Mouse (Mus musculus) monocyte, adult 2 months (primary cell): Measurements from ENCODE around the gene Scel.
A peak's percentile ranks its signal among the peaks of the same experiment; 100 is the strongest.

ENCODE experiments used
- DNase-seq, 2 experiments: peaks; one replicate each; pipeline ENCODE4 v3.0.0; 2022; ENCODE audit warnings: low spot score in 2 of 2, low read depth in 1 of 2

Scel gene

DNA sequence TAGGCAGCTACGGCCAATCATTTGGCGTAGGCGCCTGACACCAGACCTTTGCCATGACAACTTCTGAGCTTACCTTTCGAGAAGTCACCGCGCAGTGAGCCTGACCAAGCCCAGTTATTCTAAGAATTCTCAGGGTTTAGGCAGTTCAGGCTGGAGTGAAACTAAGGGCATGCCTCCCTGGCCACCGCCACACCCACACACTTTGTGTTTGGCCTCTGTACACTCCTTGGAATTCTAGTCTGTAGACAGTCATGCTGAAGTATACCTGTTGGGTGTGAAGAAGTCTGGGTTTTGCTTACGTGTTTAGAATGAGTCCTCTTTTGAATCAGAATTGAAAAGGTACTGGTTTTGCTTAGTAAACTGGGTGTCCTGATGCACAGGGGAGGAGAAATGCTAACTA, 3.6 kb upstream of the Scel start:
- no peak for DNase-seq

DNA sequence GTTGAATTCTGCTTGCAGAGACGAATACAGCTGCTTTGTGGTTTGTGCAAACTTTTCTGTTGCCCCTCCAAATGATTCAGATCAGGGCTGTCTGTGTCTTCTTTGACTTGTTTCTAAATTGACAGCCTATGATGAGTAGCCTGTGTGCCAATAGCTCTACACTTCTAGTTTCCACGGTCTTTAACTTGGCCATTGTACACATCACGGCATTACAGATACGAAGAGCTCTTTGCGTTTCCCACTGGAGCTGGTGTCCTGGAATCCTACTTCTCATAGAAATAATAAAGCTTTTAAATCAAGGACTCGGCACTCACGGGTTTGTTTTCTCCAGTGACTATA, 300 bp downstream of the Scel start:
- DNase-seq: no peak

DNA sequence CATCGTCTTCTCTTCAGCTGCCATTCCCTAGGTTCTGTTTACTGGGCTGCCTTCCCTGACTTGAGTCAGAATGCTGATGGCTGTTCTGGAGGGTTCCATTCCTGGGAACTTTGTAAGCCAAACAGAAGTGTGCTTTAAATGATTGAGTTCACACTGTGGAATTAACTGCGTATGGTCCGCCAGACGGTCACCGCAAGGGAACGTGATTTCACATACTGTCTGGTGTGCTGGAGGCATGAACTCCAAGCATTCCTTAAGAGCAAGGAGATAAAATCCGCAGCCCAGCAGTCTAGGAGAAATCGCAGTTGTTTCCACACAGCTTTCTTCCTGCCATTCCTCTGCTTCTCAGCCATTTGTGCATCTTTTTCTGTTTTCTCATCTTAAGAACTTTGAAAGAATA, 2.3 kb downstream of the Scel start:
- no peak for DNase-seq

DNA sequence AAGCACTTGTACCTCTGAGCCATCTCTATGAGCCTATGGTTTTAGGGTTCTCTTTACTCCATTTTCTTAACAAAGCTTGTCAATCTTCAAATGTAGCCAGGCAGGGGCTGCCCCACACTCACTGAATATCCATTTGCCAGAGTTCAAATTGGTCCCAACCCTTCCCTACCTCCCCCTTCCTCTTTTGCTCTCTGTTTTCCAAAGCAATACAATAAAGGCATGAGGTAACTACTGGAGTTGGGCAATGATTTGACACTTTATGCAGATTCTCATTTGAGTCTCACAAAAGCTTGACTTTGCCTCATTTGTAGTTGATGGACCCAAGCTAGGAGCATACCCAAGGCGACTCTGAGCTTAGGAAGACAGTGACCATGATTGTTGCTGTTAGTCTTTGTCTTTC, 13.1 kb downstream of the Scel start:
- no peak for DNase-seq

DNA sequence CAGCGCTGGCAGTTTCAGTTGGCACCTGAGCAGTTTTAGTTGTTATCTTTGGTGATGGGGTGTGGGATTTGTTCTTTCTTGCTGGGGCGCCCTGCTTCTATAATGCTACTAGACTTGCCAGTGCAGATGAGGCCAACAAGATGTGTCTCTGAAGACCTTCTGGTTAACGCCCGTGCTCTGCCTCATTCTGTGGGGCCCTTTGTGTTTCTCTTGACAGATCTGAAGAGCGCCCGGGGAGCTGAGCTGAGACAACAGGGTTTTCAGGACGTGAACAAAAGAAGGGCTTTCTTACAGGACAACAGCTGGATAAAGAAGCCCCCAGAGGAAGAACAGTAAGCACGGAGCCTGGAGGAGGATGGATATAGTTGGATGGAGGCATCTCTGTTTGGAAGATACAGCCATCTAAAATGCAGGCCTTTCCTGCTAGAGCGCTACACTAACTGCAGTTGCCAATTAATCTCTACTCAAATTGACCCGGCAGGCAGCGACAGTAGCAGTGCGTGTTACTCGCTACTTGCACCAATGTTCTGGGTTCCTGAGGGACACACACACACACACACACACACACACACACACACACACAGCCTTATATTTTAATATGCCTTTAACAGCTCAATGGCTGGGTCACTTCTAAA, 16.7 kb downstream of the Scel start:
- no peak for DNase-seq

DNA sequence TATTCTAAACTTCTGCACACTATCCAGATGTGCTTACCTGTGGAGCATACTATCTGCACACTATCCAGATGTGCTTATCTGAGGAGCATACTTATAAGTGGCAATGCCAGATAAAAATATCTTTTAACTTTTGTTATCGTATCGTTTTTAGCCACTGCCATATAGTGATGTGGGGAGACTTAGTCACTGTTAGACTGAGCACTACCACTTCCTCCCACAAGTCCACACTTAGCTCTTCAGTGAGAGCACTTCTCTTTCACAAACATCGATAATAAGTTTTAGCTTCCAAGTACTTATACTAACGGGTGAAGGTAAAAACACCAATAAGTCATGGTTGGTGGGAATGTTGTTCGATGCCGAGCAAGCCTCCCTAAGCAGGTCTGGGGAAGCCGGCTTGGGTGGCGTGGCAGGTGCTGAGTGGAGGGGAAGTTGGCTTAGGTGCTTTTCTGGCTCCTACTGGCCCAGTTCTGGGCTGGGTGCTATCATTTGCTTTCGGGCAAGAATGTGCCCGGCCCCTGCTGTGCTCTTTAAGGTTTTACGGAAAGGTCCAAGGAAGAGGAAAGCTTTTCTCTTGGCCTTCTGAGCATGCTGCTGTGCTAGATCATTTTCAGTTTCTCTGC, 18.7 kb downstream of the Scel start:
- DNase-seq: no peak

DNA sequence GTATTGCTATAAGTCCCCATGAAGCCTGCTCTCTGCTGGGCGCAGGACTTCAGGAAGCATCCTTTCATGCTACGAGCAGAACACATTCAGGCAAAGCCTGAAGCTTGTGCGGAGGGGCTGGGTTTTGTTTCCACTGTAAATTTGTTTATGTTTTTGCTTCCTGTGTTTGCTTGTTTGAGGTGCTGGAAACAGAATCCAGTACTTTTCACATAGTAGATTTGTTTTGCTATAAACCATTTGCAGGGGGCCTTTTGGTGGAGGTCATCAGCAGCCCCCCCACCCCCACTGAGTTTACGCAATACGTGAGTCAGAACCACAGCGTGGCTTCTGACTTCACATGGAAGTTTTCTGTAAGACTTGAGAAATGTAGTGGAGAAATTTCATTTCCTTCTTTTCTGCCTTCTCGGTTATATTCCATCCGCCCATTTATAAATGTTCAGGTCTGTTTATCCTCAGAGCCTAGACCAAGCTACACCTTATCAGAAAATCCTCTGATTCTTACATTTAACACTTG, 22.4 kb downstream of the Scel start:
- DNase-seq: no peak

DNA sequence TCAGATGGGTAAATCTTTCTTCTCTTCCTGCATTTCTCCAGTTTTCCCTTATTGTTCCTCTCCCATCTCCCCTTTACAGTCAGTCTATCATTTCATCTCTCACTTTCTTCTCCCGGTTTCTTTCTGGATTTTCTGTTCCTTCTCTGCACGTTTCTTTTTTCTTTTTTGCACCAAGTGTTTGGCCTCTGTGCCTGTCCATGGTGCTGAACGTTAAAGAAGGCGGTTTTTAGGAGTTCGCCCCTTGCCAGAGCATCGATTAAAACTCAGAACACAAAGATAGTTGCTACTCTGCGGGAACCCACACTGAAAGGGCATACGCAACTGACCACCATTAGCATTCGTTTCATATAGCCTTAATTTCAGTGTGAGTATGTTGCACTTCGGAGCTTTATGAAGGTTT, 23.2 kb downstream of the Scel start:
- no peak for DNase-seq

DNA sequence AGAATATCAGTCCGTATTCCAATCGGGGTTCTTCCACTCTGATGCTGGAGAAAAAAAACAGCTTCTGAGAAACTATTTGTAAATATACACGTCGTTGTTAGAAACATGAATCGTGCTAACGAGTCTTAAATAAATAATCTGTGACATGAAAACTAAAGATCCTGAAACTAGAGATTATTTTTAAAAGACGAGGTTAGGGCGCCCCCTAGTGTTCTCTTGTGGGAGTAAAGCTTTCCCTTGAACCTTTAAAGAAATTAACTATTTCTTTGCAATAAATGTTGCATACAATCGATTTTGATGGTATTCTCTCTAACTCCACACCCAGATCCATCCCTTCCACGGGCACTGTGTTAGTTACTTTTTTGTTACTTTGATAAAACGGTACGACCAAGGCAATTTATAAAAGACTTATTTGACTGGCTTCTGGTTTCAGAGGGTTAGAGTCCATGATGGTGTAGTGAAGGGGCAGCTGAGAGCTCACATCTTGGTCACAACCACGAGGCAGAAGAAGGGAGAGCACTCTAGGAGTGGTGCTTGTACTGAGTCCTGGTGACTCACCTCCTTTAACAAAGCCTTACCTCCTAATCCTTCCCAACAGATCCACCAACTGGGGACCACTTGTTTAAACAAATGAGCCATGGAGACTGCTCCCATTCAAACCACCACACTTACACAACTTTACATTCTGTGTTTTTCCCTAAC, 24.4 kb downstream of the Scel start:
- no peak for DNase-seq

DNA sequence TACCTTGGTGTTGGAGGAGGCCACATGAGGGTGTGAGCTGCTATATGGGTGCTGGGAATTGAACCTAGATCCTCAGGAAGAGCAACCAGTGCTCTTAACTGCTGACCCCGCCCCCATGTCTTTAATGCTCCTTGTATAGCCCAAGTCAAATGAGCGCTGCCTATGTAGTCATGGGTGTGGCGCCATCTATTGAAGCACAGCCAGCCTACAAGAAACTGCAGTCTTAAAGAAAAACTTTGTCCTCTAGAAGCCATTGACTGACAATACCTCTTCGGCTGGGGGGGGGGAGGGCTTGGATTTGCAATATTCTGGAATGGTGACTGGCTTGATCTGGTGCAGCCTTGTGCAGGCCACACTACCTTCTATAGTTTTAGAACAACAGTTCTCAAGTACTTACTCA, 26.7 kb downstream of the Scel start:
- no peak for DNase-seq

DNA sequence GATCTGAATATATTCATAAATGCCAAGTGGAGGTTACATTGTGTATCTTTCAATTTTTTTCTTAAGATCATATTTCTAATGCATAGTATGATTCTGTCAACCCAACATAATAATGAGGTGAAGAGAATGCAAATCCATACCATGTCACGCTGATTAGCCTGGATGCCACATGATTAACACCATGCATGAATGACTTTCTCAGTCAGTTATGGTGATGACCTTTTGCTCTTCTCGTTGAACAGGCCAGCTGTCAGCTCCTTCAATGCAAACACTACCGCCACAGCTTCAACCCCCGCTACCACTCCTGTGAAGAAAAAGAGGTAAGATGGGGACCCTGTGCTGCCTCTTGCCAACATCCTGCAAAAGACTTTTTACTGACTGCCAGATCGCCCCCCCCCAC, 28.5 kb downstream of the Scel start:
- DNase-seq: no peak

DNA sequence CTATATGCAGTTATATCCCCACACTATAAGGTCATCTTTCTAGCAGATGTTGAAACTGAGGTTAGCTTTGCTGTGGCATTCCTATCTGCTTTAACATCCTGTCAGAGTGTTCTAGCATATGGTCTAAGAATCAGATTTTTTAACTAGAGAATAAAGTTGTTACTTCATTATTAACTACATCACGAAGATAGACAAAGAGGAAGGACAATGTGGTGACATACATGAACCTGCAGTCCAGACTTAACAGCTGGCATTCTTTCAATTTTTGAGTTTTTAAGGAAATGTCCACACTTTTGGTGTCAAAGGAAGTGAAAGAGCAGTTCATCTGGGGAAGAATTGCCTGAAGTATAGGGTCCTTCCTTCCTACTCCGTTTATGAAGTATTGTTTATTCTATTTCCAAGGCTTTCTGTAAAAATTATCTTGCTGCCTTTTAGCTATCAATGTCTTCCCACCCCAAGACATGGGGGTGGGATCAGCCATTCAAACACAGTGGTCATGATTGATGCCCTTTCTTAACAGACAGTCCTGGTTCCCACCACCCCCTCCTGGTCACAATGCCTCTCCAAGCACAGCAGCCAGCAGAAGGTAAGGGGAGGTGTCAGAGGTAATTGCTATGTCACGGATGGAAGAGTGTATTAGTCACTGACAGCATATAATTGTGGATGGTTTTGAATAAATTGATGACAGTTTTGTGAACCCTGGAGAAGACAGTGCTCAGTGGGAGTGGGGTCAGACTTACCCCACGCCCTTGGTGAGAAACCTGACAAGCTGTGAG, 30.4 kb downstream of the Scel start:
- no peak for DNase-seq

DNA sequence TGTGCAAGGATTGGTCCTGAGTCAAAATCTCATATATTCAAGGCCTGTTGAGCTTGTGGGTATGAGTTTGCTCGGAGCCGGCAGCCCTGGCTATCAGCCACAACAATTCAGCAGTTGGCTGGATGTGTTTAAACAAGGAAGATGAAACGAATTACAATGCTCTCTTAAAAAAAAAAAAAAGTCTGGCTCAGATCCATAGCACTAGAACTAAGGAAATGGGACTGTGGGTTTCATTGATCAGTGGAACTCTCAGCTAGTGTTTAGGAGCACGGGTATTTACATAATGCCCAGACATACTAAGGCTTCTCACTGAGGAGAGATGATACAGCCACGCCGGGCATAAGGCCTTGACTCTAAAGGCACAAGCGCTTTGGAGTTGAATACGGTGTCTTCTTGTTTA, 32.6 kb downstream of the Scel start:
- no peak for DNase-seq

DNA sequence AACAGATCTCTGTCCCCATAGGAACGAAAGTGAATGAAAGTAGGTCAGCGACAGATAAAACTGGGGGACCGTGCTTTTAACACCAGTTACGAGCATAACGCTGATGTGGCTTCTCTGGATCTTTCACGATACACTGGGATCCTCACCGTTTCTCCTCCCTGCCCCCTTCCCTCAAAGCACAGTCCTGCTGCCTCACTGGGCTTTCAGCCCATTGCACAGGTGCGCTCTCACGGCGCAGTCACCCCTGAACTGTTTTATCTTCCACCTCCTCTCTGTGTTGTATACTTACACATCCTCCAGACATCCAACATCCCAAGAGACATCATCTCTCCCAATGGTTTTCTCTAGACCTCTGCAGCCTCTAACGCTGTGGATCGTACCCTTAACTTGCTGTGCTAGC, 33.1 kb downstream of the Scel start:
- DNase-seq: no peak

DNA sequence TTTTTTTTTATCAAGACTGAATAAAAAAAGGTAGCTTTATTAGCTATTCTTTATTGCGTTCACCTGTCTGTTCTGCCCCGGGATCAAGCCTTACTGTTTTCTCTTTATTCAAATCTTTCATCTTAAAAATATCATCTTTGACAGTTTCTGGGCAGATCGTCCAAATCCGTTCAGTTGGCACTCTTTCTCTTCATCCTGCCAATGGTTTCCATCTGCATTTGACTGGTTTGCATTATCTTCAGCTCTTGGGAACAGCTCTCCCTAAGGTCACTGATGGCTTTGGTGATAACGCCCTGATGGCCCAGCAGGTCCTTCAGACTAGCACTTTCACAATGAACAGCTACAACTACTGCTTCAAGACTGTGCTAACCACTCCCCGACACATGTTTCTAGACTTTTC, 35.1 kb downstream of the Scel start:
- no peak for DNase-seq

DNA sequence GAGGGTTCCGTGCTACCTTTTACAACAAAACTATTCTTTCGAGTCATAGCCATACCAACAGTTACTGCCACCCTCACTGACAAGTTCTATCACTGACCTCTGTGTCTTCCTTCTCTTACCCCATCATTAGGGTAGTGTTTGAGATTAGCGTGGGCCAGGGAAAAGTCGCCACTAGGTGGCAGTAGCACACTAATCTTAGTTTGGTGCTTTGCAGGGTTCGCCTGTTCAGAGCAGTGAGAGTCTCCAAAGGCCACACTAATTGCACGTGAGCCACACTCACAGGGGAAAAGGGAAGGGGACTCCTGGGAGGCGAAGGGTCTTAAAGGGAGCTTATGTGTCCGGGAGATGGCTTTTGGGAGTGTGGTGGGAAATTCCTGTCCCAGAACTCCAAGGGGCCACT, 37.3 kb downstream of the Scel start:
- peak; percentile 23 to 49 for DNase-seq

DNA sequence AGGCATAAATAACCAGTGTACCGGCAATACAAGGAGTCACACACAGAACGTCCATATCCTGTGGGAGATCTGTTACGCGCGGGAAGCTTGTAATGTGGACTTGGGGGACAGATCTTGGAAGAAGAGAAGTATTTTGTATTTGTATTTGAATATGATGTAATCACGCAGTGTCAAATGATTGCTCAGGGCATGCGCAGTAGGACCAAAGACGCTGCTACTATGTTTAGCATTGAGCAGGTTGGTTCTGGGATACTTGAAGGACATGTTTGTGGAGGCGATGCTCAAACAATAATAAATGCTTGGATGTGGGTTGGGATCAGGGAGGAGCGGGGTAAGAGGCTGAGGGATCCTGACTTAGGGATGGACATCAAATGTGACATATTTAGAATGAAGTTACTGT, 37.8 kb downstream of the Scel start:
- no peak for DNase-seq

DNA sequence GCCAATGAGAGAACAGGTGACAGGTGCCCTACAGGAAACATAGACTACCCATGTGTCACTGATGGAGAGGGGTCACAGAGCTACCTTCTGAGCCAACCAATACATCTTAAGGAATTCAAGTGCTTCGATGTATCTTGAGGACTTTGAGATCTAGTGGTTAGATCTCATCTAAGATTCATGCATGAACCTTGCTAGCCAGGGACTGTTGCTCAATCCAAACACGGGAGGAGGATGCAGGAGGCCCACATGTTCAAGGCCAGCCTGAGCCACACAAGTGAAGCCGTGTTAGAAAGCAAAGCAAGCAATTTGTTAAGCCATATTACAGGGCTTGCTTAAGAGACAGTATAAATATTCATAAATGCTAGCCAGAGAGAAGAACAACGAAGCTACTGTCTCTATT, 38.8 kb downstream of the Scel start:
- DNase-seq: no peak

DNA sequence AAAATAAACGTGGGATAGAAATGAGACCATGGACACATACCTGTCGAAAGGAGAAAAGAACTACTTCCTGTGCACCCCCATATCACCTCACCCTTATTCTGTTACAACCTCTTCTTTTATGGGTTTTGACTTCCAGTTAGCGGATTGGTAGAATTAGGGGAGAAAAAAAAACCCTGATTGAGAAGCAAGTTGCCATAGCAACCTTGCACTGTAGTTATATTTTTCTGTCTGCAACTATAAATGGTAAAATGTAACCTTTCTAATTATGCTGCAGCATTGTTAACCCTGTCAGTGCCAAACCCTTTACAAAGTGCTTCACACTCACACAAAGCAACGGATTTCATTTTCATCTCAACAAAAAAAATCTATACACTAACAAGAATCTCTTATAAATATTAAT, 39.2 kb downstream of the Scel start:
- DNase-seq: no peak

DNA sequence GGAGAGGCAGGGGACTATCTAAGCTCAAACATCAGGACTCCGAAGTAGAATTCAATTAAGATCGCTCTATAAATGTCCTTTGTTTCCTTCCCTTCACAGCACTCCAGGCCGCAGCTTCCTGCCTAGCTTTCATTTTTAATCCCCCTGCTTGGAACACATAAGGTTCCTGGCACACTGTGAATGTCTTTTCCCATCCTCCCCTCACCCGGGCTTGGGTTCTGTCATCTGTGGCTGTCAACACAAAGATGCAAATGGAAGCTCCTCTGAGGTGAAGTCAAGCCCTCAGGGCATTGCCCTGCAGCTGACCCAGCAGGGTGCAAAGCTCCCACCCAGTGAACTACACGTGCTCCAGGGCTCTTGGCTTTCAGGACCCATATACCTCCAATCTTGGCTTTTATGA, 43.5 kb downstream of the Scel start:
- DNase-seq: no peak

DNA sequence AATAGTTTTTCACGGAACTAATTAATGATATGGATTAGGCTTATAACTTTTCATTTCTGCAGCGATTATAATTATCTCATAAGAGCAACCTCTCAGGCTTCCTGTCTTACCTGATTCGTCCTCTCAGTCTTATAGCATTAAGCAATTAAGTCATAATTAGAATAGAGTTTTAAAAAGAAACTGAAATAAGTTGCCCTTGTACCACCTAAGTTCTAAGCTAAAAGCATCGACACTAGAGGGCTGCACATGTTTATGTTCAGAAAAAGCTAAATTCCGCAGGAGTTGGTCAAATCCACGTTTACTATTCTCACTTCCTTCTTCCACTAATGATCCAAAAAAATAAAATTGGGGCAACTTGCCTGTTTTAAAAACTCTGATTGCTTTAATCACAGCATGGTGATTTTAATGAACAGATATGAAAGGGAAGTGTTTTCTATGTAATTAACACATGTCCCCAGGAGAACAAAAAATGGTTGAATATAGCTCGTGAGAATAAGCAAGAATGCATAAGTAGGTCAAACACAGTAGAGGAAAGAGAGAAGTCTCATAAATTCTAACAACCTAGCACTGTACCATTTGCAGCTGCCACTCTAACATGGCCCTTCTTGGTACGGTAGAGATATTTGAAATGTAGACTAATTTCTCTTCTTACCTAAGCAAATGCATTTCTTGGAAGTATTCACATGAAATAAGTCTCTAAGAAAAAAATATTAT, 48.4 kb downstream of the Scel start:
- DNase-seq: no peak
